ENCODE assay signal across 21 mouse cellular contexts in genomic region chr9:120657786-120658185, GRCm38 (mm10).
A peak's percentile ranks its signal among the peaks of the same experiment; 100 is the strongest.
DNase-seq lines count a peak whose midpoint lies in the region; ATAC-seq and TF ChIP-seq lines count a peak whose summit lies in the region.
"Had no signal": no experiment of that assay in that cellular context is flagged by ENCODE, and none has a peak within 500 bp of the region (broad histone marks: within the 10 kb centered on the region; RNA-seq: fewer than 3 reads in every experiment).

No protein-coding gene starts in this region.

- H3K36me3 ChIP-seq in limb, embryonic 13.5 days = no peaks in the 10 kb centered on the region
- H3K36me3 ChIP-seq in limb, embryonic 10.5 days = no peaks in the 10 kb centered on the region
- no peaks in the 10 kb centered on the region for H3K36me3 ChIP-seq in embryonic facial prominence, embryonic 10.5 days (replicated peaks)
- no peaks in the 10 kb centered on the region for H3K36me3 ChIP-seq in limb, embryonic 14.5 days (ENCODE audit: control insufficient read depth, insufficient read depth, low read length)

- H3K4me1 ChIP-seq in limb, embryonic 13.5 days = peaks cover 45% of the 10 kb centered on the region
- peaks cover 27% of the 10 kb centered on the region for H3K4me1 ChIP-seq in limb, embryonic 10.5 days
- peaks cover 42% of the 10 kb centered on the region for H3K4me1 ChIP-seq in embryonic facial prominence, embryonic 10.5 days
- peaks cover 30% of the 10 kb centered on the region for H3K4me1 ChIP-seq in limb, embryonic 14.5 days (ENCODE audit: control insufficient read depth, insufficient read depth, low read length)
- H3K4me1 ChIP-seq: megakaryocyte, embryonic 14.5 days had no signal

- H3K9me3 ChIP-seq in limb, embryonic 13.5 days = no peaks in the 10 kb centered on the region
- no peaks in the 10 kb centered on the region for H3K9me3 ChIP-seq in limb, embryonic 10.5 days (replicated peaks)
- no peaks in the 10 kb centered on the region for H3K9me3 ChIP-seq in embryonic facial prominence, embryonic 10.5 days
- H3K9me3 ChIP-seq in limb, embryonic 14.5 days (ENCODE audit: control insufficient read depth, low read length) = no peaks in the 10 kb centered on the region
- H3K9me3 ChIP-seq: megakaryocyte, embryonic 14.5 days had no signal

- H3K4me3 ChIP-seq in limb, embryonic 13.5 days = no peak overlapping the region
- no peak overlapping the region for H3K4me3 ChIP-seq in limb, embryonic 10.5 days
- H3K4me3 ChIP-seq in embryonic facial prominence, embryonic 10.5 days = no peak overlapping the region
- H3K4me3 ChIP-seq in limb, embryonic 14.5 days (replicated peaks; ENCODE audit: low read length) = no peak overlapping the region
- H3K4me3 ChIP-seq: megakaryocyte, embryonic 14.5 days had no signal

- intact Hi-C loops in heart, postnatal 25 days (cut with DNase I) = loop anchor here (5.0 kb wide), 1 partner anchor 120 kb away; no protein-coding TSS in a partner anchor

- no peak for TF ChIP-seq POLR2A in limb, embryonic 14.5 days (IDR thresholded peaks at IDR 0.05; ENCODE audit: borderline replicate concordance, extremely low read depth, insufficient read depth, insufficient read length)

- peak overlapping the region; percentile 76 for H3K27ac ChIP-seq in limb, embryonic 13.5 days
- H3K27ac ChIP-seq in limb, embryonic 10.5 days = no peak overlapping the region
- 0 out of 2 replicates have a peak overlapping the region, but pooled peaks have one; percentile 5 for H3K27ac ChIP-seq in embryonic facial prominence, embryonic 10.5 days (replicated peaks)
- H3K27ac ChIP-seq in limb, embryonic 14.5 days (replicated peaks; ENCODE audit: low read depth, low read length) = peak overlapping the region; percentile 82
- H3K27ac ChIP-seq: liver, embryonic 14.5 days had no signal

- 0 out of 2 replicates have a peak, but pooled peaks have one; percentile 39 for ATAC-seq in limb, embryonic 13.5 days (ENCODE audit: low FRiP score, low read depth)
- ATAC-seq in limb, embryonic 14.5 days (ENCODE audit: low FRiP score, low read depth) = peak; percentile 48; the same call in 1 of the 2 replicates
- ATAC-seq: forebrain, embryonic 14.5 days; inflammation-experienced regulatory T-cells, adult 6 months; lung, postnatal 0 days; Patski had no signal

- H3K27me3 ChIP-seq in limb, embryonic 13.5 days = no peaks in the 10 kb centered on the region
- H3K27me3 ChIP-seq in limb, embryonic 10.5 days (ENCODE audit: low read depth, poor library complexity, severe bottlenecking) = no peaks in the 10 kb centered on the region
- peaks cover 4% of the 10 kb centered on the region; the same call in 1 of the 2 replicates for H3K27me3 ChIP-seq in embryonic facial prominence, embryonic 10.5 days (replicated peaks; ENCODE audit: low read depth, poor library complexity, severe bottlenecking)
- H3K27me3 ChIP-seq in limb, embryonic 14.5 days (ENCODE audit: control insufficient read depth, insufficient read depth, low read length) = no peaks in the 10 kb centered on the region

- DNase-seq in heart, adult 11 months = peak; percentile 90
- DNase-seq in heart, postnatal 25 days (ENCODE audit: low spot score) = no peak
- no peak for DNase-seq in limb, embryonic 10.5 days (ENCODE audit: low spot score)
- DNase-seq in embryonic facial prominence, embryonic 10.5 days (ENCODE audit: low spot score) = no peak
- no peak for DNase-seq in limb, embryonic 14.5 days (ENCODE audit: low spot score)
- DNase-seq in adrenal gland, postnatal 10 days = no peak
- no peak for DNase-seq in frontal cortex, postnatal 10 days (ENCODE audit: low spot score in 2 of 2)
- DNase-seq: adrenal gland, postnatal 36 days; B cell, adult 2 months; cerebellum, adult 2 months; heart, postnatal 14 days; kidney, adult 9 months; retina, postnatal 1 day; thymus, adult 18-20 months had no signal

- no peak overlapping the region for H3K9ac ChIP-seq in limb, embryonic 13.5 days
- no peak overlapping the region for H3K9ac ChIP-seq in limb, embryonic 14.5 days (ENCODE audit: low read depth, low read length, severe bottlenecking)
- H3K9ac ChIP-seq: liver, embryonic 14.5 days had no signal

- no peak overlapping the region for H3K4me2 ChIP-seq in limb, embryonic 13.5 days (replicated peaks)
- H3K4me2 ChIP-seq in limb, embryonic 14.5 days (replicated peaks; ENCODE audit: low read depth, low read length, severe bottlenecking) = no peak overlapping the region; the same call in 1 of the 2 replicates
